Mouse (Mus musculus) c-Kit-positive CD71-positive TER-119-positive erythroid progenitor cells, embryonic 14.5 days (primary cell): ENCODE measurements at regions not wholly inside any gene's neighbourhood (a gene's known extent, or its start where the extent isn't known, plus 50 kb on each side); places are given as distances from the start of the nearest gene placed in this dataset.

Experiments used
- DNase-seq: peaks from one replicate; pipeline ENCODE4 v3.0.0-alpha.2; 2013; ENCODE audit warnings: low spot score

- DNase-seq, result no peak
These were observed 227.7 kb downstream of the Otor start for GRCm38 (mm10) chr2:143305747-143306570.

- DNase-seq, result no peak
These were observed 228.3 kb downstream of the Otor start for GRCm38 (mm10) chr2:143306571-143306925.

GRCm38 (mm10) chr2:143325486-143325885 lies 220.5 kb upstream of the Pcsk2 start:
- no peak for DNase-seq

- no peak for DNase-seq
These were observed 213.9 kb upstream of the Pcsk2 start for GRCm38 (mm10) chr2:143332071-143332470.

GRCm38 (mm10) chr2:143340364-143340763 lies 205.6 kb upstream of the Pcsk2 start:
- no peak for DNase-seq

- DNase-seq, result no peak
These were observed 181.8 kb upstream of the Pcsk2 start for GRCm38 (mm10) chr2:143364193-143364592.

GRCm38 (mm10) chr2:143365976-143366375 lies 180.0 kb upstream of the Pcsk2 start:
- DNase-seq, result no peak
